Mouse (Mus musculus): Measurements from ENCODE around the gene Capn7.

Gene Capn7

GRCm38 (mm10) chr14:31396428-31396827 is 60.0 kb downstream of the Capn7 start:
- DNase-seq (ENCODE audit: low spot score in 2 of 2): no peak

GRCm38 (mm10) chr14:31397353-31397752 is 60.9 kb downstream of the Capn7 start:
- DNase-seq (ENCODE audit: low spot score in 2 of 2): no peak

GRCm38 (mm10) chr14:31397791-31398595 is 61.6 kb downstream of the Capn7 start:
- no peak for DNase-seq (ENCODE audit: low spot score in 2 of 2)

DNA sequence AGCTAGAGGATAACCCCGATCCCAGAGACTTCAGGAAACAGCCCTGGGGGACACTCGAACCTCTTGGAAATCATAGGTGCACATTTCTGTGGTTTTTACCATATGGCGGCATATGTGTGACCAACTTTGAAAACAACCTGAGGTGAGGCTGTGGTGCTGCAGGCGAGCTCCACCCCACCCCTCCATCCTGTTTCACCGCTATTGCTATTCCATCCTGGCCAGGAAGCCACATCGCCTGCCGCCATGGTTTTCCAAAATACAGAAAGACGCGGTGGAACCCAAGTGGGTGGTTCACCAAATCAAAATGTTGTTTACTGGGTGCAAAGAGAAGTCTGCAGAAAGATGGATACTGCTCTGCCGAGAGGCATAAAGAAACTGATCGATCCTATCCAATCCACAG is 62.4 kb downstream of the Capn7 start:
- no peak for DNase-seq (ENCODE audit: low spot score in 2 of 2)

- DNase-seq (ENCODE audit: low spot score in 2 of 2): no peak
These were observed 62.8 kb downstream of the Capn7 start for GRCm38 (mm10) chr14:31399271-31399670.

DNA sequence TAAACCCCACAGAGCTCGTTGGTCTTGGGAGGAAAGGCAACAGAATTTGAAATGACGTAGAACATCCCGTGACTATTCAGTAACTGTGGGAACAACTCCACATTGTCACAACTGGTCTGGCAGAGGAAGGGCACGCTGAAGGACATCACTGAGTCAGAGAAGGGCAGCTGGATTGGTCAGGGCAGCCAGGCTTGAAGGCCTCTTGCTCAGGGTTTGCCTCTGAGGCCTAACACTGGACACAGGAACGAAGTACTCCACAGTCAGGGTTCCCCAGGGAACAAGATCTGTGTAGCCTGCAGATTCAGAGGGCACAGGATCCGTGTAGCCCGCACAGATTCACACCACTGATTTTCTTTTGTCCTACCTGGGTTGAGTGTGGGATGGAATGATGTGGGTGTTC is 63.8 kb downstream of the Capn7 start:
- DNase-seq (ENCODE audit: low spot score in 2 of 2): no peak

DNA sequence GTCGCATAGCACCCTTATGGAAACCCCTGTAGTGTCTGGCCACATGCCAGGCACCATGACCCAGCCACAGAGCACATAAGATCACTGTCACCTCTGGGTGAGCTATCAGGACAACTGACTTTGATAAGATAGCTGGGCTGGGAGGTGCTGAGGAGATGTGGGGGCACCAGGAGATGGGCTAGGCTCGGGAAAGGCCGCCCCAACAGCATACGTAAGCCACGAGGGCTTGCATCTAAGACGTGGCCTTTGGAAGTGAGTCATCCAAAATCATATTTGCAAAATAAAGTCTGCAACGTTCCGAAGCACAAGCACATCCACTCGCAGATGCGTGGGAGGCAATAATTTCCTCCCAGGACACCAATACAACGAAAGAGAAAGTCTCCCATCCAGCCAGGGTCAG is 64.5 kb downstream of the Capn7 start:
- DNase-seq (ENCODE audit: low spot score in 2 of 2): no peak

DNA sequence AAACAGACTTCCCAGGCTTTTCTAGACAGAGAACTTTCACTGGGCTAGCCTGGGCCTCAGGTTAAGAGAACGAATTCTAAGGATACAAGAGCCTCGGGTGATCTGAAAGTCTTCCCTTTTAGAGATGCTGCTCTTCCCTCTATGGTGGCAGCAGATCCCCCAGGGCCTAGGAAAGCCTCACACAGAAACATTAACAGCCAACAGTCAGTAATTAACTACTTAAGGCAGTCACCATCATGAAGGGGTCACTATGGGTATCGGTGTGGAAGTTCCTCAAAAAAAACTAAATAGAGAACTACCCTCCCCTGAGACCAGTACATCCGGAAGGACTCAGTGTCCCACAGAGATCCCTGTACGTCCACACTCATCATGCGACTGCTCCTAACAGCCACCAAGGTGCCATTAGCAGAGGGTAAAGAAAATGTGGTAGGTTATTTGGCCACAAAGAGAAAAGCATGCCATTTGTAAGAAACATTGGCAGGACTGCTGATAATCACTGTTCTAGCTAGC is 65.5 kb downstream of the Capn7 start:
- no peak for DNase-seq (ENCODE audit: low spot score in 2 of 2)

DNA sequence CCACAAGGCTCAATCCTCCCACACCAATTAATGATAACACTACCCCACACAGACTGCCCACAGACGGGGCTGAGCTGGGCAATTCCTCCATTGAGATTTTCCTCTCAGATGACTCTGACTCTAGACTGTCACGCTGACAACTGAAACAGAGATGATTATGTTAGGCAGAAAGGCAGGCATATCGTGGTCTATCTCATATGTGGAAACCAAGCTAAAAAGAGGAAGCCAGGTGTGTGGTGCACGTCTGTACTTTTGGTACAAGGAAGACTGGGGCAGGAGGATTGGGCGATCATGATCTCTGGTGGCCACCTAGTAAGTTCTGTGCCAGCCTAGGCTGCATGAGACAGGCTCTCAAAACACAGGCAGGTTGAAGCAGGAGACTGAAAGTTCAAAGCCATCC is 66.3 kb downstream of the Capn7 start:
- no peak for DNase-seq (ENCODE audit: low spot score in 2 of 2)

GRCm38 (mm10) chr14:31403556-31403955 is 67.1 kb downstream of the Capn7 start:
- DNase-seq (ENCODE audit: low spot score in 2 of 2): no peak

DNA sequence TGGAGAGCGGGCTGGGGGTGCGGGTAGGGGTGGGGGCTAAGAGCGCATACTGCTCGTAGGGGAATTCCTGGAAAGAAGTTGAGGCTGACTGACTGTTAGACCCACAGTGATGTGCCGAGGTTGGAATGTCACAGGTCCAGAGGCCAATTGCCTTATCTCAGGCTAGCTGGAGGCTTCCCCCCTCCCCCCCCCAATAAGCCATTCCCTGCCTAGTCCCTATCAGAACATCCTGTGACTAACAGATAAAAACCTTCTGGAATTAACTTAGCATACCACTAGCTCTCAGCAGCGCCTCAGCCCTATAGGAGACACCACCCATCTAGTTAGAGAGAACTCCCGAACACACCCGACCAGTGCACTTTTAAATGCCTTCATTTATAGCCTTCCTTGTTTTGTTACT is 67.6 kb downstream of the Capn7 start:
- DNase-seq (ENCODE audit: low spot score in 2 of 2): no peak

DNA sequence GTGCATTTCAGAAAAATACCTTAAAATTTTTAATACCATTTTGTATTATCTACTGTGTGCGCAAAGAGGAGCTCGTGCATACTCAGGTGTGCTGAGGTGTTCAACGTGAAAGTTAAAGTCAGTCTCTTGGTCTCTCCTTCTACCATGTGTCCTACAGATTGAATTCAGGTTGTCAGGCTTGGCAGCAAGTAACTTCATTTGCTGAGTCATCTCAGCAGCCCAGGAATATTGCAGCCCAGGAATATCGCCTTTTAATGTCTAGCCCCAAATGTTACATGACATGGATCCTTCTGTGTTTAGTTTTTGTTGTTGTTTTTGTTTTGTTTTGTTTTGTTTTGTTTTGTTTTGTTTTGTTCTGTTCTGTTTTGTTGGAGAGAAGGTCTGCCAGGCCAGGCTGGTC is 68.2 kb downstream of the Capn7 start:
- no peak for DNase-seq (ENCODE audit: low spot score in 2 of 2)

DNA sequence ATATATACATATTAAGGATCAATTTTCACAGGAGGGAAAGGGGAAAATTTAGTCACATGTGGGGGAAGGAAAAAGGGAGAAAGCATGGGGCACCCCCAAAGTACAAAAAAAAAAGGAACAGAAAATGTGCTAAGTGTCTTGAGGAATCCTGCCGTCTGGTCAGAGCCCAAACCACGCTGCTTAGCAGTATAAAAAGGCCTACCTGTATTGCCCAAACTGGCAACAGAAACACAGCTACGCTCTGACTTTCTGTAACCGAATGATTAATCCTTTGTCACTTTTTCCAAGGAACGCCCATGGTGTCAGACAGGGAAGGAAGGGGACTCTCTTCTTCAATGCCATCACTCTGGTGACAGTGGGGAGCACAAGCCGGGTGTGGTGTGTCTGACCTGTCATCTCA is 69.2 kb downstream of the Capn7 start:
- no peak for DNase-seq (ENCODE audit: low spot score in 2 of 2)

DNA sequence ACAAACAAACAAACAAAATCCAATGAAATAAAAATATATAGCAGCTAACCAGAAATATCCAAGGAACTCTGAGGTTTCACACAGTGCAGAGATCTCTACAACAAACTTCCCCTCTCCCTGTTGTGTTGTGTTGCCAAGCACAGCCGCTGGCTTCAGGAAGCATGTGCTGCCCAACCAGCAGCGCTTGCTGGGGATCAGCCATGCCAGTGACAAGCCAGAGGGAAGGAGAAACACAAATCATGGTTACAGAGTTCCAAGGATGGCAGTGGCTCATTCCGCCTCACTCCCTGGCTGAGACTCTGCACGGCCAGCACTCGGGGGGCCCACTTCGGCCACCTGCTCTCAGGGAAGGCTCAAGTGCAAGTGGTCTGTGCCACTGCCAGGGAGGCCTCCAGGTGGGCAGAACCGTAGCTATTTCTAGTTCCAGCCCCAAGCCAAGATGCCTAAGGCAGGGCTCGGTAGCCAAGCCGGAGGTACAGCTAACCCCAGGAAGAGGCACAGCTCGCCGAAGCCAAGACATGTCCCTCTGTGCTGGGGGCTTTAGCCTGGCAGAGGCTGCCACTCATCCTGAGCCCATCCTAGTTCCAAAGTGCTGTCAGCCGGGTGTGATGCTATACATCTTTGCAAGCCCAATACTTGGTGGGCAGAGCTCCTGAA is 69.8 kb downstream of the Capn7 start:
- no peak for DNase-seq (ENCODE audit: low spot score in 2 of 2)

DNA sequence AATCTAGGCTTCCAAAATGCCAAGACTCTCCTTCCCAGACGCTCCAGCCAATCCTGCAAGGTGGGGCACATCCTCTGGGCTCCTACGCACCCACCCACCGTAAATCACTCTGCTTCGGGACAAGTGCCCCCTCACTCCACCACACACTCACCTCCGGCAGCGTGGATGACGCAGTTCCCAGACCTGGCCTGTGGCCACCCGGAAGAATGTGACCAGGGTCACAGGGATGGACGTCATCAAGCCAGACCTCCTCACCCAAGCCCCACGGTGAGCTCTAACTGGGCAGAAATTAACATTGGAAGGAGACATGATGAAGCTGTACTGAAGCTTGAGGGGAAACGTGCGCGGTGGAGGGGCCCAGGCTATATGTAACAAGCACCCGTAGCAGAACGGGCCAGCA is 70.8 kb downstream of the Capn7 start:
- DNase-seq (ENCODE audit: low spot score in 2 of 2): no peak

- DNase-seq (ENCODE audit: low spot score in 2 of 2): no peak
These were observed 71.6 kb downstream of the Capn7 start for GRCm38 (mm10) chr14:31407911-31408604.

DNA sequence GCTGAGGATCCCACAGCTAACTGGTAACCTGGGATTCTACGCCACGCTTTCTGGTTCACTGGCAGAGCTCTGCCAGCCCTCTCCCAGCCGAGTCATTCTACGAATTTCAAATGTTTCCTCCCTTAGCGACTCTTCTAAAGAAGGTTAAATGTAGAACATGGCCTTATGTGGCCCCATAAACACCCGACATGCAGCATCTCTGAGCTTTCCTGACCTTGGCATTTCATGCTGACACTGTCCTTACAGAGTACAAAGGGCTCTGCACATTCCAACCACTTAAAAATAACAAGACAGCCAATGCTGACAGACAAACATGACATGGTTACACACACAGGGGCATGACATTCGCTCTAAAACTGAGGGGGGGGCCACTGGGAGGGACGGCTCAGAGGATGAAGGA is 72.2 kb downstream of the Capn7 start:
- no peak for DNase-seq (ENCODE audit: low spot score in 2 of 2)

- DNase-seq (ENCODE audit: low spot score in 2 of 2): no peak
These were observed 73.8 kb downstream of the Capn7 start for GRCm38 (mm10) chr14:31410123-31410724.

- no peak for DNase-seq (ENCODE audit: low spot score in 2 of 2)
These were observed 74.3 kb downstream of the Capn7 start for GRCm38 (mm10) chr14:31410737-31411136.

GRCm38 (mm10) chr14:31412651-31413056 is 76.2 kb downstream of the Capn7 start:
- DNase-seq (ENCODE audit: low spot score in 2 of 2): no peak

- no peak for DNase-seq (ENCODE audit: low spot score in 2 of 2)
These were observed 77.1 kb downstream of the Capn7 start for GRCm38 (mm10) chr14:31413475-31414086.
